Mouse (Mus musculus): ENCODE results near the gene Lig3.
A peak's percentile ranks its signal among the peaks of the same experiment; 100 is the strongest.

The Lig3 gene

DNA sequence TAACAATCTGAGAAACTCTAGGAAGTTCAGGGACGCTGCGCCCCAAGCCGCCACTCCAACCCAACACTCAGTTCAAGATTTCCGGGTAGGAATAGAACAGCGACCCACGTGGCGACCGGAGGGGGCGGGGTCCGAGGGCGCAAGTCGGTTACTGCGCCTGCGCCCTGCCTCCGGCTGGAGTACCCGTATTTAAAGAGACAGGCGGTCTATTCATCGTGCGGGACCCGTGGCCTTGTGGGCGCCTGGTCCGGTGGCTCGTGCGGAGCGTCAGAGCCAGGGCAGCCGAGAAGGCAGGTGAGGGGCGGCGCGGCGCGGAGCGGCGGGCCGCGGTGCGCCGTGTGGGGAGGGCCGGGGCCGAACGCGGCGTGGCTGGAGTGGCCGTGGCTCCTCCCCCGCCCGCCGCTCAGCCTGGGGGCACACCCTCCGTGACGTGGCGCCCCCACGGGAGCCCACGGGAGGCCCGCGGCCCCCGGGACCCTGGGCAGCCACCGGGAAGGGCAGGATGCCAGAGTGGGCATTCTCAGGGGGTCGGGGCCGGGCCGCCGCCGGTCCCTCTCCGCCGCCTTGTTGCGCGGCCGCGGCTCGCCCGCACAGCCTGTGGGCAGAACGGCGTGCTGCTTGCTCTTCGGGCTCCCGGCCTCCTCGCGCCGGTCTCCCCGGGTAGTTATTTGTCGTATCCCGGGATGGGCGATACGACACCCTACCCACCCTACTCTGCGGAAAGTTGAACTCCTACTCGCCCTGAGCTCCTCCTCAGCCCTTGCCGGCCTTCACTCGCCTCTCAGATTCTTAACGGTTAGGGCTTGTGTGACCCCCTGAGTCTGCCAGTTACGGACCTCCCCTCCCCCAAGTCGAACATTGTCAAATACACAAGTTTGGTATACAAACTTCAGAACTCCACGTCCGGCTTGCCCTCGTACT, at the start of gene Lig3:
TSS of gene Lig3 (plus strand) at position 126 of the 921 bp plus-strand sequence.
- DNase-seq, result peak; percentile 98

DNA sequence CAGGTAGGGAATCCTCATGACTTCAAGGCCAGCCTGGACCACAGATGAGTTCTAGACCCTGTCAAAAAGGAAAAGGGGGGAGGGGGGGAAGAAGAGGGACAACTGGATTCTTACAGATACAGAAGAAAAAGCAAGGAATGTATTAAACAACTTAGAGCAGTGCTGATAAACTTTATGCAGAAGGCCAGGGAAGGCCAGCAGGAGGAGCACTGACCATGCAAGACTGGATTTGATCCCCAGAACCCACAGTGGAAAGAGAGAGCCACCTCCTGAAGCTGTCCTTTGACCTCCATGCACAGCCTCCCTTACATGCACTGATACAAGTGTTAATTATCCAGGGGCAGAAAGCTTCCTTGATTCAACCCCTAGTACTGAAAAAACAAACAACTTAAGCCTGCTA, 46.7 kb upstream of the Lig3 start:
- DNase-seq, result peak; percentile 19

DNA sequence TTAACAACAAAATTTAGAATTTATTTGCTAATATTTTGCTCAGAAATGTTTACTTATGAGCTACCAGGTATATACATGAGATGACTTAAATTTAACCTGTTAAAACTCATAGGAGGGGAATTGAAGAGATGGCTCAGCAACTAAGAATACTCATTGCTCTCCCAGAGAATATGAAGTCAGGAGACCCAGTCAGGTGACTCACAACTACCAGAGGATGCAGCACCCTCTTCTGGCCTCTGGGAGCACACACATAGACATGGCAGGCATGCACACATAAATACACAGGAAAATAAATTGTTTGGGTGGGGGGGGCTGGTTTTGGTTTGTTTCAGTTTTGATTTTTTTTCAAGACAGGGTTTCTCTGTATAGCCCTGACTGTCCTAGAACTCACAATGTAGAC, 41.9 kb upstream of the Lig3 start:
- no peak for DNase-seq

DNA sequence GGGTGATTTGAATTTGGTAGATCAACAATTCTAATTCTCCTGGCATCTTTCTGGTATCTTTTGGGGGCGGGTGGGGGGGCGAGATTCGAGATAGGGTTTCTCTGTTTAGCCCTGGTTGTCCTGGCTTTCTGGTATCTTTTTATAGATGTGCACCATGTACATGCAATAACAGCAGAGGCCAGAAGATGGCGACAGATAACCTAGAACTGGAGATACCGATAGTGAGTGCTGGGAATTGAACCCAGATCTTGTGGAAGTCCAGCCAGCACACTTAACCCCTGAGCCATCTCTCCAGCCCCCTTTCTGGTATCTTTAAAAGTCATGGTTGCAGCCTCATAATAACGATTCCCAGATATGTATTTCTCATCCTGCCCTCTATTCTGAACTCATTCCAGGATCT, 34.8 kb upstream of the Lig3 start:
- DNase-seq, result peak; percentile 58

DNA sequence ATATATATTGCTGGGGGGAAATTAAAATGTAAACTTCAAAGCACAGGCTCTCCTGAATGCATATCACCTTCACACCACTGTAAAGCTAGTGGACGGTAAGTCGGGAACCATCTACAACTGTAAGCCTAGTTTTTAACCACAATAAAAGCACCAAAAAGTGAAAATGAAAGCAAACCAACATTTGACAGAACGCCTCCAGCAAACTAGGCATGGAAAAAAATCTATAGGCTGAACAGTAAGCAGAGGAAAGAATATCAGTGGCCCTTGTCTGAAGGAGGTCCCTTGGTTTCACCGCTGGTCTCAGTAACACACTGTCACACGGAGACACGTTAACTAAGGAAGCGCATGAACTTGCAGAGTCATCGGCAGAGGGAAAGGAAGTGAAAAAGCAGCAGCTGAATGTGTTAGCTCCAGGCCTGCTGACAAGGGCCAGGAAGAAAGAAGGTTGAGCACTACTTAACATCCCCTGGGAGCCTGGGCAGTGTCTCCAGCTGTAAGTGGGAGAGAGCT, 34.0 kb upstream of the Lig3 start:
- peak; percentile 9 for DNase-seq

DNA sequence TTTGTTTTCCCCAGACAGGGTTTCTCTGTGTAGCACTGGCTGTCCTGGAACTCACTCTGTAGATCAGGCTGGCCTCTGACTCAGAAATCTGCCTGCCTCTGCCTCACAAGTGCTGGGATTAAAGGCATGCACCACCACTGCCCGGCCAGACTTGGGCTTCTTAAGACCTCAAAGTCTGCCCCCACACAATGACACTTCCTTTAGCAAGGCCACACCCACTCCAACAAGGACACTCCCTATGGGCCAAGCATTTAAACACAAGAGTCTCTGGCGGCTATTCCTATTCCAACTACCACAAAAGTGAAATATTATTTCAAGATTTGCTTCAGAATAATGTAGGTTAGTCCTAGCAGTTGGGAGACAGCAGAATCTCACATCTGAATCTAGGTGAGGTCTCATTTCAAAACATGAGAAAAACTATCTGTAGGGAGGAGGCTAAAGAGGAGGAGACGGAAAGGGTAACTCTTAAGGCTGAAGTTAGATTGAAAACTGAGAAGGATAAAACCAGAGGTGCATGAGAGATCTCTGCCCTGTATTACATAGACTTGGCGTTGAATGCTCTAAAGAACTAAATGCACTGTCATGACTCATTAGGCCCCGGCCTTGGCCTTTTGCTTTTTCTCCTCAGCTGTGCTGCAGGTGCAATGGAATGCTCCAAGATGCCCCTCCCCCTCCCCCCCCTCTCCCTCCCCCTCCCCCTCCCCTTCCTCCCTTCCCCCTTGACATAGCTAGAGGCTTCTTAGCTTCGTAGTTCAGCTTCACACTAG, 28.4 kb upstream of the Lig3 start:
- DNase-seq, result no peak

DNA sequence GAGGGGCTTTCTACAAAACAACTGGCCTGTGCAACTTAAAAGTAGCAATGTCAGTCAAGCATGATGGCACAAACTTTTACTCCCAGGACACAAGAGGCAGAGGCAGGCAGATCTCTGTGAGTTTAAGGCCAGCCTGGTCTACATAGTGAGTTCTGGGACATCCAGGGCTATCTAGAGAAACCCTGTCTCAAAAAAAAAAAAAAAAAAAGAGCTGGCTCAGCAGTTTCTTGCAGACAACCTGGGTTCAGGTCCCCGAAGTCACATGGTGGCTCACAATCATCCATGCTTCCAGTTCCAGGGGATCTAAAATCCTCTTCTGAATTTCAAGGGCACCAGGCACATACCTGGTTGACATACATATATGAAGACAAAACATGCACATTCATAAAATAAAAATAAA, 25.0 kb upstream of the Lig3 start:
- no peak for DNase-seq

DNA sequence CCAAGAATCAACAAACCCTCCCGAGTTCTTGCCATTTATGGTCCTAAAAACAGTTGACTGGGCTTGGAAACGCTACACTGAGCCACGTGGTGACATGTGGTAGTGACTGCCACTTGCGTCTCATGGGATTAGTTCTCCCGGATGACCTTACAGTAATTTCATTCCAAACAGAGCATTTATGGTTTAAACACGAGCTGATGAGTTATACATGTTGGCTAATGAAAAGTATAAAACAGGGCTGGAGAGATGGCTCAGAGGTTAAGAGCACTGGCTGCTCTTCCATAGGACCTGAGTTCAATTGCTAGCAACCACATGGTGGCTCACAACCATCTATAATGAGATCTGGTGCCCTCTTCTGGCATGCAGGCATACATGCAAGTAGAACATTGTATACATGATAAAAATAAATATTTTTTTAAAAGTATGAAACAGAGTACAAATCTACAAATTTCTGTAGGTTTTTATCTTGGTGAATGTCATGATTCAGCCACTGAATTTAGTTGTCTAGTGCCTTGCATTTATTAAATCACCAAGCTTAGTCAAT, 18.6 kb upstream of the Lig3 start:
- DNase-seq, result no peak

DNA sequence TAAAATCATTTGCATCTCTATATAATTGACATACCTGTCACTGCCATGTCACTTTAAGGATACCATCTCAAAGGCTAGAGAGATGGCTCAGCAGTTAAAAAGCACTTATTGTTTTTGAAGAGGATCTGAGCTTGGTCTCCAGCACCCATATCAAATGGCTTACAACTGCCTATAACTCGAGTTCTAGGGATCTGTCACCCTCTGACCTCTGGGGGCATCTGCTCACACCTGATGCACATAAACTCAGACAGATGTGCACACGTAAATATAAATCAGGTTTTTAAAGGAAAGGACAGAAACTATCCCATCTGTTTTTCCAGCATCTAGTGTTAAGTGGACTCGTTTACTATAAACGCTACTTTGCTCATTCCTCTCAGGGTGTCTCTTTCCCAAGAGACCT, 17.6 kb upstream of the Lig3 start:
- DNase-seq, result no peak

DNA sequence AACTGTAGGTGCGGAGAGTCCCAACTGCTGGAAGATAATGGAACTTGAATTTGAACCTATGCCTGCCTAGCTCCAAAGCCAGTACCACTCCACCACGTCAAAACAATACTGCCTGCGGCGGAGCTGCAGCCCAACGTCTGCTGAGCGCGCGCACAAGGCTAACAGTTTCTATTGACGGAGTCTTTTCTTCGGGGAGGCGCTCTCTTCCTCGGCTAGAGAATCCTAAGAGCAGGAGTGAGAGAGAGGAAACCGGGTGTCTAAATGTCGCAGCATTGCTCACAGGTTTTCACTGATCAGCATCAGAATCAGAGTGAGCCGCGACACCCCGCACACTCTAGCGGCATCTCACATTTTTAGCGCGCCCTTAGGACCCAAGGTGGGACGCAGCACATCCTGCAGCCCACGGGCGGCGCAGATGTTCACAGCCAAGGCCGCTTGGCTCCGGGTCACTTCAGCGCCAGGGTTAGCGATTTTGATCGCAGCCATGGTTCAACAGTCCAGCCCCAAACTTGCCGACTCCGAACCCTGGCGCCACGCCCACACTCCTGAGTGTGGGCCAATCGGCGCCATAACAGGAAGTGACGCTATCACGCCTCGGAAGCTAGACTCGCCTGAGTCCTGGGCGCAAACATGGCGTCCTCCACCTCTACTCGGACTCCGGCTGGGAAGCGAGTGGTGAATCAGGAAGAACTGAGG, 17.0 kb upstream of the Lig3 start, which contains the start of the genes Cct6b and Zfp830:
TSS of gene Cct6b (minus strand) at position 580 of the 696 bp plus-strand sequence.
TSS of gene Zfp830 (plus strand) at position 604 of the 696 bp plus-strand sequence.
- DNase-seq, result peak; percentile 97

DNA sequence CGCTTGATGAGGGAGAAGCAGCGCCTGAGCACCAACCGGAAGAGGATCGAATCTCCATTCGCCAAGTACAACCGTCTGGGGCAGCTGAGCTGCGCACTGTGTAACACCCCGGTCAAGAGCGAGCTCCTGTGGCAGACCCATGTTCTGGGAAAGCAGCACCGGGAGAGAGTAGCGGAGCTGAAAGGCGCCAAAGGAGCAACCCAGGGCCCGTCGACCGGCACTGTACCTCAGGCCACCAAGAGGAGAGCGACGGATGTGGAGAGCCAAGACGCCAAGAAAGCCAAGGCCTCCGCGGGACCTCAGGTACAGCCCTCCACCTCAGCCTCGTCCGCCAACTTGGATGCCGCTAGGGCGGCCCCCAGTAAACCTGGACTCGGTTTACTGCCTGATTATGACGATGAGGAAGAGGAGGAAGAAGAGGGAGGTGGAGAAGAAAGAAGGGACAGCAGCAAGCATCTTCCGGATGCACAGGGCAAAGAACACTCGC, 16.4 kb upstream of the Lig3 start:
- DNase-seq, result no peak

DNA sequence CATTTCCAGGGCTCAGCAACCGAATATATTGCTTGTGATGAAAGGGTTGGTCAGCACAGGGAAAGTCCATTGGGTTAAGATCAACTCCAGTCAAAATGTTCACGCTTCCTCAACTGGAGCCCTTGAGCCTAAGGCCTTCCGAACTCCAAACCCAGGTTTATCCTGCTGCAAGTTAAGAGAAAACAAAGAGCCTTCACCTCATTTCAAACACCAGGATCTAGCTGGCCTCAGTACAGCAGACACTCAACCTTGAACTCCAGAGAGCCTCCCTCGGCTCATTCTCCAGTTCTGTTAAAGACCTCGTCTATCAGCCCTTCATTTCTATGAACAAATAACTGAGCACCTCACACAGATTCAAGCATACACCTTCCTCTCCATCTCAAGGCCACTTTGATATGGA, 774 bp upstream of the Lig3 start:
- DNase-seq, result no peak

DNA sequence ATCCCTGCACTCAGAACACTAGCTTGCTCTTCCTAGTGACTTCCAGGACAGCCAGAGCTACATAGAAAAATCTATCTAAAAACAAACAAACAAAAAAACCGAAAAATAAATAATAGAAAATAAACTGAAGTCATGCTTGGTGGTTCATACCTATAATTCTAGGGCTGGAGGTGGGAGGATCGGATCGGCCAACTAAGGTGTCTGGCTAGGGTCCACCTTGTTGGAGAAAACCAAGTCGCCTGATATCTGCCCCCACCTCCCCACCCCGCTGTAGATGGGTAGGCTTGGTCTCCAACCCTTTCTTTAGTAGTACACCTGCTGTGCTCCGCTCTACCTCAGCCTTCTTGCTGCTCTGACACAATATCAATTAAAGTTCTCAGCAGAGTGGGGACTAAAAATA, 1.3 kb downstream of the Lig3 start:
- DNase-seq, result no peak

DNA sequence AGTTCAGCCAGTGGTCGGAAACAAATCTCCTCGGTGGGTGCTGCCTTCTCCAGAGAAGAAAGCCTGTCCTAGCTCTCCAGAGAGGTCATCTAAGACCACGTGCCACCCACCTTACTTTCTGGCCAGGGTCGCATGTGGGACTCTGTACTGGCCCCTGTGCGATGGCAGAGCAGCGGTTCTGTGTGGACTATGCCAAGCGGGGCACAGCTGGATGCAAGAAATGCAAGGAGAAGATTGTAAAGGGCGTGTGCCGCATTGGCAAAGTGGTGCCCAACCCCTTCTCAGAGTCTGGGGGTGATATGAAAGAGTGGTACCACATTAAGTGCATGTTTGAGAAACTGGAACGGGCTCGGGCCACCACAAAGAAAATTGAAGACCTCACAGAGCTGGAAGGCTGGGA, 2.5 kb downstream of the Lig3 start:
- no peak for DNase-seq

DNA sequence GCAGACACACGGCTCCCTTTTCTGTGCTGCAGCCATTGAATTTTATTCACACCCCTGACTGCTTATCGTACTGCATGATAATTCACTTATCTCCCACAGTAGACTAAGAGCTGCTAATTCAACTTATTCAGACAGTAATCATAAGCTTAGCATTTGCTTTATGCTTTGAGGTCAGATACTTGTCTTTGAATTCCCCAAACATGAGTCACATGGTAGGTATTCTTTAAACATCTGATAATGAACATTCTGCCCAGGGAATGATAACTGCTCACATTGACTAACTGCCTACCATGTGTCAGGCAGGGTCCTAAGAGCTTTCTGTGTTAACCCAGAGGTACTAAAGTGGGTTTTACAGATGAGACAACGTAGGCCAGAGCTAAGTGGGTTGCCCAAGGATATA, 25.7 kb downstream of the Lig3 start:
- DNase-seq, result no peak

DNA sequence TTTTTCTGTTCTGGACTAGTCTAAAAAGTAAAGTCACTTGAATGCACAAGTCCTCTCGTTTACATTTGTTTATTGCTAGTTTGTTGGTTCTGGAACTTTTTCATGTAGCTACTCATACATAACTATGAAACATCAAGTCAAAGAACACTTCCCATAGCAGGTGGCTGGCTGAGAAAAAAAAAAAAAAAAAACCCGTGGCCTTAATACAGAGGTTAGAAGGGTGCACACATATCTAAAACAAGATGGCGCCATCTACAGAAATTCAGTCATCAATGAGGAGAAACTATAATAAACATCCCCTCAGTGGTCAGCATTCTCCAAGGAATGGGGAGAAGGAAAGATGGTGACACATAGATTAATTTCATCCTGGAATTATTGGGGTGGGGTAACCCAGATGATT, 26.5 kb downstream of the Lig3 start:
- DNase-seq, result no peak

DNA sequence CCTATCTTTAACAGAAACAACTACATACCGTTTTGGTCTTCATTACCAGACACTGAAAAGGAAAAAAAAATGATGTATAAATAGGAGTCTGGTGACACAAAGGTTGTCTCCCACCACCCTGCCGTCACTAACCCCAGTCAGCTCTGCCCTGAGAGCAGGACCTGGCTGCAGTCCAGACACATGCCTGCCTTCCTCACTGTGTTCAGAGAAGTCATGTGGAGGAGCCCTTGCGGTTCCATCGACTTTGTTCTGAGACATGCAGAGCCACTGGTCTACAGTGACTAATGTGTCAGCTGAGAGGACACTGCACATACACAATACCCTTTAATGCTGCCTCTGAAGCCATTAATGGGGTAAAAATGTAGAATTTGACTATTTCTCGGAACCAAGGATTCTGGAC, 27.6 kb downstream of the Lig3 start:
- peak; percentile 40 for DNase-seq

DNA sequence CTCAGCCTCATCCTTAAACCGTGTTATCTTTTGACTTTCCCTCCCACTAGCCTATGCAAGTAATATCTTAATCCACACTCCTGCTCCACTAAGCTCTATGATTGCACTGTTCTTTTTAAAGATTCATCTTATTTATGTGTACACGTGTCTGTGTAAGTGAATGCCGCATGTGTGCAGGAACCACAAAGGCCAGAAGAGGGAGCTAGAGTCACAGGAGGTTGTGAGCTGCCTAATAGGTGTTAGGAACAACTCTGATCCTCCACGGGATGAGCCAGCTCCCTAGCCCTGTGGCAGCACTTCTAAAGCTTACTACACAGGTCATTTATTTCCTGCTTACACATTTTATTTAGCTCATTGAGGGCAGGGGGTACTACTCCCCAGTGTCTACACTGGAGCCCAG, 38.4 kb downstream of the Lig3 start:
- DNase-seq, result peak; percentile 85

DNA sequence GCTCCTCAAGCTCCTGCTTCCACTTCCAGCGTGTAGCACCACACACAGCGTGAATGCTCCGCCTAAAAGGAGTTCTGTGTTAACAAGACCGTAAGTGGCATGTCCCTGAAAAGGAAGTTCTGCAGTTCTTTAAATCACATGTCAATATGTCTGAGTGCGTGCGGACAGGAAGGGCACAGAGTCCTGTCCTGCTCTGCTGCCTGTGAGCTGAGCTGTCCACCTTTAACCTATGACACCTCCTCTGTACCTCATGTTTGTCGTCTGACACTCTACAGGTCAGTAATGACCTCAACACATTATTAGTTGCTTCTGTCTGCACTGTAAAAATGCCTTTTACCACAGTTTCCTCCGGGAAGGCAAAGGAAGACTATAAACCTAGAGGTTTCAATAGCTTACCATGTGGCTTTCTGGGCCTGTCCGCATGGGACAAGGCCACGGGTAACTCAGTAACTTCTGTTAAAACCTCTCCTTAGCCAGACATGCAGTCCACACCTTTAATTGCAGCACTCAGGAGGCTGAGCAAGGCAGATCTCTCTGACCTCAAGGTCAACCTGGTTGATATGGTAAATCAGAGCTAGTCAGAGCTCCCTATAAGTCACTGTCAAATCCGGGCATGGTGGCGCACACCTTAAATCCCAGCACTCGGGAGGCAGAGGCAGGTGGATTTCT, 40.0 kb downstream of the Lig3 start:
- no peak for DNase-seq

DNA sequence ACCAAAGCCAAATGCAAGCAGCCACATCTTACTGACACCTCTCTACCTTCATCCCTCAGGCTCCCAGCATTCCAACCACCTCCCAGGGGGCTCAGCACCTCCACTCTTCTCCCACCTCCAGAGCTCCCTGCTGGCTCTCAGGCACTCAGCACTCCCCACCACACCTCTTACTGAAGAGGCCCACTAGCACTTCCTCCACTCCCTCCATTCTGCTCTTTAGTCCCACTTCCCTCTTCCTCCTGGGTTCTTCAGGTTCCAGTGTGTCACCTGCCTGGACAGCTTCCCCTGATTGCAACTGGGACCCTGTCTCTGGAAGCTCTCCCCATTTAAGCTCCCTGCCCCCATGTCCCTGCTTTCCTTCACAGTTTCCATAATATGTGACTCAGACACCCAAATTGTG, 45.9 kb downstream of the Lig3 start:
- no peak for DNase-seq

DNA sequence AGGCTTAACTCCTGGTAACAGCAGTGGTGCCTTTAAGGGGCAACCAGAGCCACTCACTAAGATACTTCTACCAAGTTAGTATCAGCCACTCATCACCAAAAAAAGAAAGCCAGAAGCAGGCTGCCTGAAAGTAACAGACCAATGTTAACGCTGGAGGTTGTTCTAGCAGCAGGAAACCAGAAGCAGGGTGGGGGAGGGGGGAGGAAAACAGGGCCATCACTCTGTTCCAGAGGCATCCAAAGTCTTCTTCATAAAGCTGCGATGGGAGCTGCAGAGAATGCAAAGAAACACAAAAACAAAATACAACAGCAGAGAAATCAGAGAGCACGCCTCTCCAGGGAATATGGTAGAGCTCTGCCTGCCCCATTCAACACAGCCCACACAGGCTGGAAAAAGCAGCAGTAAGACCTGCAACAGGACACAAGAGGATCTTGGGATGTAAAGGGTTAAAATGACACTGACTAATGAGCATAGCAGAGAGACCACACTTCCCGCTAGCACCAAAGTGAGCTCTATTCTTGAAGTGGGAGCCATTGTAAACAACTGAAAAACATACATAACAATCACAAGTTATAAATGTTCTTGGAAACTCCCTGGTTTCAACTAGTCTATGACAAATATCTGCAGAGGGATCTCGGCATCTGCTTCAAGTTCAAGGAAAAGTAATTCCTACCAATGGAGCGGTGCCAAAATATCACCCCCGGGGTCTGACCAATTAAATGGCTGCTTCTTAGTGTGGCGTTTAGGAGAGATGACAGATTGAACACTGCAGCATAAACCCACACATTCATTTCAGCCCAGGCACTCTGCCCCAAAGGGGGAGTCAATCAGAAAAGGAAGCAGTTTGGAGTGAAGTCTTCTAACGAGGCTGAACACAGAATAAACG, 50.3 kb downstream of the Lig3 start:
- DNase-seq, result no peak

All from kidney, postnatal 10 days (tissue).